Mouse (Mus musculus) E14TG2a.4 (cell line): ENCODE data around the gene Alg2.

Source experiments
- CTCF ChIP-seq: conservative IDR thresholded peaks from 2 replicates; pipeline ENCODE4 v1.5.1; 2014; ENCODE audit warnings: low read length
- NANOG ChIP-seq: IDR thresholded peaks from 2 replicates; pipeline ENCODE4 v1.6.1; 2014; ENCODE audit warnings: borderline replicate concordance, low read length, mixed read lengths
- POU5F1 ChIP-seq: IDR thresholded peaks from 2 replicates; pipeline ENCODE4 v1.6.1; 2014; ENCODE audit warnings: low read length, borderline replicate concordance

GRCm38 (mm10) chr4:47520076-47520475 is 45.9 kb upstream of the Alg2 start:
- TF ChIP-seq CTCF = no peak
- no peak for TF ChIP-seq NANOG
- no peak for TF ChIP-seq POU5F1
